Mouse (Mus musculus) liver, embryonic 16.5 days (tissue): ENCODE data around the gene Hoxa3. TPM values are rescaled to one million over a fixed set of nuclear protein-coding genes. Genes with fewer than 3 reads are reported as not detected.

ENCODE experiments used
- ATAC-seq: fragments of 200-750 bp; cut with Nextera tagmentation; 2 replicates; pipeline ENCODE4 v1.8.0; 2017; ENCODE audit warnings: low read depth, mild to moderate bottlenecking, moderate number of reproducible peaks, moderate library complexity
- H3K27ac ChIP-seq: fragments of 300-500 bp; sonication (generic); 2 replicates; pipeline ENCODE4 v1.5.1; 2014; ENCODE audit warnings: mild to moderate bottlenecking, low read length
- H3K27me3 ChIP-seq: fragments of 300-500 bp; sonication (generic); 2 replicates; pipeline ENCODE4 v1.6.1; 2014; ENCODE audit warnings: low read depth, low read length, mixed read lengths; ENCODE audit not compliant: control insufficient read depth, insufficient read depth
- H3K36me3 ChIP-seq: fragments of 300-500 bp; sonication (generic); 2 replicates; pipeline ENCODE4 v1.6.1; 2014; ENCODE audit warnings: mild to moderate bottlenecking; ENCODE audit not compliant: control insufficient read depth, insufficient read depth
- H3K4me1 ChIP-seq: fragments of 300-500 bp; sonication (generic); 2 replicates; pipeline ENCODE4 v1.6.1; 2014; ENCODE audit warnings: low read depth, low read length, mixed read lengths; ENCODE audit not compliant: control insufficient read depth
- H3K4me2 ChIP-seq: fragments of 300-500 bp; sonication (generic); 2 replicates; pipeline ENCODE4 v1.6.1; 2014; ENCODE audit warnings: low read depth, low read length, mixed read lengths
- H3K4me3 ChIP-seq: fragments of 300-500 bp; sonication (generic); 2 replicates; pipeline ENCODE4 v1.5.1; 2014; ENCODE audit warnings: low read depth, mild to moderate bottlenecking, low read length
- H3K9ac ChIP-seq: fragments of 300-500 bp; sonication (generic); 2 replicates; pipeline ENCODE4 v1.6.1; 2014; ENCODE audit warnings: low read depth, low read length
- H3K9me3 ChIP-seq: fragments of 300-500 bp; sonication (generic); replicated peaks from 2 replicates; pipeline ENCODE4 v1.6.1; 2016; ENCODE audit warnings: low read length; ENCODE audit not compliant: control insufficient read depth
- WGBS: fragments of 180-500 bp; shearing (Covaris S2); extraction: QIAGEN DNeasy Blood & Tissue Kit; methylation state at CpG from one replicate; pipeline ENCODE4 v1.1.7; 2014; ENCODE audit not compliant: insufficient replicate concordance; 5-methylcytosine and 5-hydroxymethylcytosine counted together
- polyA plus RNA-seq: library from polyadenylated mRNA; unstranded; fragments of >200 nt; fragmentation: Nextera tagmentation; extraction: Ambion mirVana; gene quantifications from 2 replicates; pipeline ENCODE4 v1.2.1, GENCODE M21; 2015

Gene Hoxa3
- polyA plus RNA-seq, 1 experiment from 2014 or later: 0.27 TPM

DNA sequence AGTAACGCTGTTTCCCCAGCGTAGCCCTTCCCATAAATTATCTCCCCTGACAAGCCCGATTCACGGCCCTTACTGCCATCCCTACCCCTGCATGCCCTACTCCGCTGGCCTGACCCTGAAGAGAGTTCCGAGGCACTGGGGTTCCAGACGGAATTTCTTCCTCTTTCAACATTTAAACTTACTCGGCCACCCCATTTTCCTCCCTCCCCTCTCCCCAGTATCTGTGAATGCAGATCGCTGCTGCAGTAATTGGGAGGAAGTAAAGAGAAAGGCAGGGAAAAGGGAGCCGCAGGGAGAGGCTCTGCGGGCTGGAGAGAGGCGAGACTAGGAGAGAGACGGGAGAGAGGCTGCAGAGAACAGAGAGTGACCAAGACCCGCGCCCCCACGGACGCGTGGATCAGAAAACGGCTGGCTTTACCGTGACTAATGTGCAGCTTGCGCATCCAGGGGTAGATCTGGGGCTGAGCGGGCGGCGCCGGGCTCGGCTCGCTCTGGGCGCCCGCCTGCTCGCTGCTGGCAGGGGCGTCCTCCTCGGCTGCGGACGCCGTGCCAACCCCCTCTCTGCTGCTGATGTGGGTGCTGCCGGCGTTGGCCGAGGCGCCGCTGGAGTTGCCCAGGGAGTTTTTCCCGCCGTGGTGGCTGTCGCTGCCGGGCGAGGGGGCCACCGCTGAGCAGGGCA, 9.6 kb downstream of the Hoxa3 start:
- peaks cover 93% of the 10 kb centered on the region for H3K27me3 ChIP-seq
- H3K27ac ChIP-seq: no peak overlapping the region
- whole genome bisulfite sequencing: 4% methylated on average over 46 of the region's 46 CpGs

GRCm38 (mm10) chr6:52203121-52203370, 10.1 kb downstream of the Hoxa3 start:
- WGBS: 22% methylated on average over 10 of the region's 10 CpGs
- Histone ChIP-seq H3K4me2 (no peak overlapping the region), H3K36me3 (no peaks in the 10 kb centered on the region), H3K9me3 (no peaks in the 10 kb centered on the region), H3K4me1 (no peaks in the 10 kb centered on the region), H3K27ac (no peak overlapping the region), H3K4me3 (peak overlapping the region; percentile 48), H3K9ac (no peak overlapping the region), H3K27me3 (peaks cover 91% of the 10 kb centered on the region)
- no peak for ATAC-seq

More for the DNA sequence above, 9.6 kb downstream of the Hoxa3 start:
- Histone ChIP-seq H3K36me3 (no peaks in the 10 kb centered on the region), H3K4me3 (peak overlapping the region; percentile 48), H3K4me1 (no peaks in the 10 kb centered on the region), H3K9me3 (no peaks in the 10 kb centered on the region), H3K9ac (0 out of 2 replicates have a peak overlapping the region, but pooled peaks have one; percentile 24), H3K4me2 (peak overlapping the region; percentile 34)
- no peak for ATAC-seq

DNA sequence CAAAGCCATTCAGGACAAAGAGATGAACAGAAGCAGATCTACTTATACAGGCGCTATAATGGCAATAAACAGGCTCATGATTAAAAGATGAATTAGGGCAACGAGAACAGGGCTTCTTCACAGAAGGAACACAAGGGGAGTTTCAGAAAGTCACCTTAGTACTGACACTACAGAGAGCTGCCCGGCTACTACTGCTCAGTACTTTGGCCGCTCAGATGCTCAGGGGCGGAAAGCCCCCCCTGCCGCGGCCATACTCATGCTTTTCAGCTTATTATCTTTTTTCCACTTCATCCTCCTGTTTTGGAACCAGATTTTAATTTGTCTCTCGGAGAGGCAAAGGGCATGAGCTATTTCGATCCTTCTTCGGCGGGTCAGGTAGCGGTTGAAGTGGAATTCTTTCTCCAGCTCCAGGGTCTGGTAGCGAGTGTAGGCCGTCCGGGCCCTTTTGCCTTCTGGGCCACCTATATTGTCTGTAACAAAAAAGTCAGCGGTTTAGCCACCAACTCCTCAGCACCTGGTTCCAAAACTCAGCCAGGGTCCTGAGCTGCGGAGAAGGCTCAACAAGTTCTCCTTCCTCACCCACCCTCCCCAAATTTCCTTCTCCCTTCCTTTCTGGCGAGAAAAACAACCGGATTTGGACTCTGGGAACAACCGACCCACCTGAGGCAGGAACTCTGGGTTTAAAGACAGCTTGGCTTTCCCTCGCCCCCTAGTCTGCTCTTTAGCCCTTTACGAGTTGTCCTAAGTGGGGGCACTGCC, 10.6 kb downstream of the Hoxa3 start:
- no peak overlapping the region for H3K27ac ChIP-seq

DNA sequence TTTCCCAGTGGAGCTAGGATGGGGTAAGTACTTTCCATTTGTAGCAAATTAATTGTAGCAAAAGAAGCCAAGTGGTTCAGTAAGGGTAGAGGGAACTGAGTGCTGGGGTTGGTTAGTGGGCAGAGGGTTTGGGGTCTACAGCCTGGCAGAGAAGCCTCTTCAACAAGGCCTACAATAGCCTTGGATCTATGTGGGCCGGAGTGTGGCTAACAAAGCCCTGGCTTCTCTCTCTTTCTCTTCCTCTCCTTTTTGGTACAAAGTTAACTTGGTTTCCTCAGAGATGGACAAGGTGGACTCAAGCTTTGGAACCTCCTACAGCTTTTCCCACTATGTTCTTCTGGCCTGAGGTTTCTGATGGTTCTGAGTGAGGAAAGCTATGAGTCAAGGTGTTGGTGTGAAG, 11.9 kb downstream of the Hoxa3 start:
- Histone ChIP-seq H3K36me3 (no peaks in the 10 kb centered on the region), H3K27me3 (peaks cover 87% of the 10 kb centered on the region), H3K4me1 (no peaks in the 10 kb centered on the region), H3K27ac (no peak overlapping the region), H3K9ac (no peak overlapping the region), H3K9me3 (no peaks in the 10 kb centered on the region), H3K4me3 (no peak overlapping the region), H3K4me2 (no peak overlapping the region)
- 67% methylated on average over 1 of the region's 1 CpGs for WGBS
- ATAC-seq: no peak

More for the DNA sequence above, 10.6 kb downstream of the Hoxa3 start:
- WGBS: 38% methylated on average over 22 of the region's 22 CpGs
- Histone ChIP-seq H3K4me1 (no peaks in the 10 kb centered on the region), H3K36me3 (no peaks in the 10 kb centered on the region), H3K27me3 (peaks cover 89% of the 10 kb centered on the region), H3K9me3 (no peaks in the 10 kb centered on the region), H3K9ac (no peak overlapping the region), H3K4me3 (peak overlapping the region; percentile 48; the same call in 1 of the 2 replicates), H3K4me2 (no peak overlapping the region)
- ATAC-seq: no peak

- 61% methylated on average over 10 of the region's 10 CpGs for WGBS
- Histone ChIP-seq H3K4me3 (no peak overlapping the region), H3K4me2 (no peak overlapping the region), H3K9me3 (no peaks in the 10 kb centered on the region), H3K4me1 (no peaks in the 10 kb centered on the region), H3K36me3 (no peaks in the 10 kb centered on the region), H3K27me3 (peaks cover 87% of the 10 kb centered on the region), H3K27ac (no peak overlapping the region), H3K9ac (no peak overlapping the region)
- no peak for ATAC-seq
Measured at GRCm38 (mm10) chr6:52200751-52201250, 12.3 kb downstream of the Hoxa3 start.

DNA sequence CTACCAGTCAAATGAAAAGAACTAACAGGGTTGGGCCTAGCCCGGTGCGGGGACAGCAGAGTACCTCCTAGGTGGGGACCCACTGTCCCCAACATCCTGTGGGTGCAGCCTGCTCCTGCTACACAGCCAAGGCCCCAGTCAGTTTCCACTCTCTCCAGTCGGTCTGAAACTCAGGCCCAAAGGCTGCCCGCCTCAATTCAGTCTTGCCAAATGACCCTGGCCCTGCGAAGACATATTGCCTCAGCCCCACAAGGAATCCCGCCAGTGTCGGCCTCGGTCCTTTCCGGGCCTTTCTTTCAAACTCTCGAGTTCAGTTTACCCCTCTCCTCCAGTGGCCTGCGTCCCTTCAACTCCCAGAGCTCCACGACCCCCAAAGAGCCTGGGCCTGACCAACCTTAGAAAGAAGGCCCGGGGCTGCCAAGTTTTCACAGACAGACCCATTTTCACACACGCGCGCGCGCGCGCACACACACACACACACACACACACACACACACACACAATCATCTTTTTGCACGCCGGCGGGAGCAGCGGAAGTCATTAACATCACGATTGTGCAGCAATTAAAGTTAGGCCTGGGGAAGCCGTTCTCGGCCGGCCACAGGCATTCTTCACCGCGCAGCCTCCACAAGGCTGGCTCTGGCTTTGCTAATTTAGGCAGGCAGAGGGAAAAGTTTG, 12.9 kb downstream of the Hoxa3 start:
- ATAC-seq: no peak
- H3K9ac ChIP-seq: no peak overlapping the region
- no peaks in the 10 kb centered on the region for H3K36me3 ChIP-seq
- 45% methylated on average over 30 of the region's 30 CpGs for WGBS
- H3K4me1 ChIP-seq: no peaks in the 10 kb centered on the region
- H3K4me2 ChIP-seq: no peak overlapping the region
- peaks cover 84% of the 10 kb centered on the region for H3K27me3 ChIP-seq
- no peak overlapping the region for H3K27ac ChIP-seq
- H3K9me3 ChIP-seq: no peaks in the 10 kb centered on the region
- no peak overlapping the region for H3K4me3 ChIP-seq

GRCm38 (mm10) chr6:52197271-52197670, 15.9 kb downstream of the Hoxa3 start:
- ATAC-seq: no peak
- Histone ChIP-seq H3K27me3 (peaks cover 80% of the 10 kb centered on the region), H3K9ac (no peak overlapping the region), H3K27ac (no peak overlapping the region), H3K4me1 (peaks cover under 1% of the 10 kb centered on the region; the same call in 1 of the 2 replicates), H3K4me2 (no peak overlapping the region), H3K4me3 (no peak overlapping the region), H3K9me3 (no peaks in the 10 kb centered on the region), H3K36me3 (no peaks in the 10 kb centered on the region)
- WGBS: 47% methylated on average over 10 of the region's 10 CpGs

- 46% methylated on average over 9 of the region's 9 CpGs for WGBS
- H3K9me3 ChIP-seq: no peaks in the 10 kb centered on the region
- no peak overlapping the region for H3K9ac ChIP-seq
- H3K4me3 ChIP-seq: no peak overlapping the region
- no peak overlapping the region for H3K4me2 ChIP-seq
- peaks cover 82% of the 10 kb centered on the region for H3K27me3 ChIP-seq
- peaks cover 5% of the 10 kb centered on the region for H3K4me1 ChIP-seq
- ATAC-seq: no peak
- H3K36me3 ChIP-seq: no peaks in the 10 kb centered on the region
- H3K27ac ChIP-seq: no peak overlapping the region
Measured at GRCm38 (mm10) chr6:52196811-52197210, 16.3 kb downstream of the Hoxa3 start.

DNA sequence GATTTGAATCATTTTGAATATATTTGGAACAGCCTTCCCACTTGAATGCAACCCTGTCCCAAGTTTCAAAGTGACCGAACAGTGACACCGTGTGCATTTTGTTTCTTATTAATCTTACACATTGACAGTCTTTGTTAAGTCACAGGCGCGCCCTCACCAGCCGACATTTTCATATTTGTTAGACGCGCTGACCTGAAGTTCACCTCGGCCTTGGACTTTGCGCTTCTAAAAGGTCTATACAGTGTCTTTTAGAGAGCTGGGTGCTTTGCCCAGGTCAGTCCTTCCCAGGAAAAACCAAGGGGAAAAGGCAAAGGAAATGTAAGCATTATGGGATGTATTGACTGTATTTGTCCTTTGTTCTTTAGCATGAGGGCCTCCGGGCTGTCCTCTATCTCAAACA, 18.4 kb downstream of the Hoxa3 start:
- H3K4me3 ChIP-seq: no peak overlapping the region
- peaks cover 84% of the 10 kb centered on the region for H3K27me3 ChIP-seq
- WGBS: 58% methylated on average over 10 of the region's 10 CpGs
- H3K36me3 ChIP-seq: no peaks in the 10 kb centered on the region
- peaks cover 5% of the 10 kb centered on the region for H3K4me1 ChIP-seq
- H3K4me2 ChIP-seq: no peak overlapping the region
- no peaks in the 10 kb centered on the region for H3K9me3 ChIP-seq
- ATAC-seq: no peak
- no peak overlapping the region for H3K27ac ChIP-seq
- no peak overlapping the region for H3K9ac ChIP-seq
